In genomic region chr5:136482434-136482833, GRCm38 (mm10) we compare ENCODE assay signal across 16 mouse cellular contexts.
DNase-seq lines count a peak whose midpoint lies in the region; ATAC-seq and TF ChIP-seq lines count a peak whose summit lies in the region.
"Had no signal": no experiment of that assay in that cellular context is flagged by ENCODE, and none has a peak within 500 bp of the region (broad histone marks: within the 10 kb centered on the region; RNA-seq: fewer than 3 reads in every experiment).

No protein-coding gene starts in this region.

- H3K9ac ChIP-seq in hindbrain, embryonic 13.5 days: no peak overlapping the region
- H3K9ac ChIP-seq: embryonic facial prominence, embryonic 12.5 days; lung, embryonic 15.5 days had no signal

- H3ac ChIP-seq in myocyte (ENCODE audit: control insufficient read depth, insufficient read length): no peak overlapping the region

- peaks cover 4% of the 10 kb centered on the region for H3K36me3 ChIP-seq in myocyte (ENCODE audit: control insufficient read depth, insufficient read depth)
- peaks cover 28% of the 10 kb centered on the region for H3K36me3 ChIP-seq in hindbrain, embryonic 13.5 days

- peaks cover 4% of the 10 kb centered on the region for H3K4me1 ChIP-seq in hindbrain, embryonic 13.5 days (replicated peaks)
- H3K4me1 ChIP-seq: embryonic facial prominence, embryonic 12.5 days had no signal

- ATAC-seq in granulocyte monocyte progenitor cell, adult 5-6 weeks (replicated peaks; ENCODE audit: poor library complexity, severe bottlenecking): peak; percentile 92
- ATAC-seq in erythroblast, adult 5-6 weeks (replicated peaks; ENCODE audit: low FRiP score, poor library complexity, severe bottlenecking): no peak
- no peak for ATAC-seq in hindbrain, embryonic 13.5 days (ENCODE audit: low FRiP score)
- no peak for ATAC-seq in erythroid progenitor cell, adult 5-6 weeks (replicated peaks; ENCODE audit: low FRiP score, poor library complexity, severe bottlenecking)
- ATAC-seq: inflammation-experienced regulatory T-cells, adult 6 months had no signal

- H3K27me3 ChIP-seq in myocyte (ENCODE audit: control insufficient read depth, insufficient read depth, insufficient read length): no peaks in the 10 kb centered on the region
- no peaks in the 10 kb centered on the region for H3K27me3 ChIP-seq in hindbrain, embryonic 13.5 days
- H3K27me3 ChIP-seq: embryonic facial prominence, embryonic 12.5 days; lung, embryonic 15.5 days had no signal

- no peak overlapping the region for H3K27ac ChIP-seq in hindbrain, embryonic 13.5 days
- H3K27ac ChIP-seq: embryonic facial prominence, embryonic 12.5 days; lung, embryonic 15.5 days had no signal

- peak; percentile 57 for DNase-seq in layer of hippocampus, adult 9-11 months
- DNase-seq in layer of hippocampus, postnatal 36 days: no peak
- peak; percentile 53 for DNase-seq in cerebellum, adult 8-10 months
- DNase-seq: gastrocnemius, postnatal 10 days; kidney, adult 9 months; kidney, postnatal 36 days; retina, postnatal 1 day; thymus, postnatal 25 days had no signal

- H3K4me2 ChIP-seq in myocyte (ENCODE audit: low read depth): no peak overlapping the region
- H3K4me2 ChIP-seq in hindbrain, embryonic 13.5 days: no peak overlapping the region
- H3K4me2 ChIP-seq: embryonic facial prominence, embryonic 12.5 days; lung, embryonic 15.5 days had no signal

- TF ChIP-seq POLR2A in myocyte (IDR thresholded peaks at IDR 0.05; ENCODE audit: insufficient read length, low read depth): no peak

- no peaks in the 10 kb centered on the region for H3K9me3 ChIP-seq in hindbrain, embryonic 13.5 days
- H3K9me3 ChIP-seq: embryonic facial prominence, embryonic 12.5 days; lung, embryonic 15.5 days had no signal

- WGBS in hindbrain, embryonic 13.5 days: 93% methylated on average over 1 of the region's 1 CpGs

- peaks cover 33% of the 10 kb centered on the region for H3K79me2 ChIP-seq in myocyte (ENCODE audit: control insufficient read depth, insufficient read depth)

- H3K4me3 ChIP-seq in myocyte: no peak overlapping the region
- no peak overlapping the region for H3K4me3 ChIP-seq in hindbrain, embryonic 13.5 days
- H3K4me3 ChIP-seq: embryonic facial prominence, embryonic 12.5 days; lung, embryonic 15.5 days had no signal

TF ChIP-seq in myocyte, 11 proteins besides CTCF, POLR2A, EP300 and RAD21:
- TF ChIP-seq MYOD1 (IDR thresholded peaks at IDR 0.05; ENCODE audit: control insufficient read depth in 1 of 3, insufficient read length in 2 of 3, low read depth in 2 of 3) (peak; percentile 31 to 69 (median 40)), TCF12 (IDR thresholded peaks at IDR 0.05; ENCODE audit: insufficient read depth, poor library complexity, severe bottlenecking) (peak; percentile 9), CEBPB (IDR thresholded peaks at IDR 0.05; ENCODE audit: insufficient read depth, poor library complexity, severe bottlenecking) (0 out of 2 replicates have a peak, but pooled peaks have one; percentile 7), POLR2AphosphoS2 (IDR thresholded peaks at IDR 0.05; ENCODE audit: insufficient read length, low read depth) (no peak)

Comparison
In these comparisons a context has a peak if more than half of its experiments do, and no peak if none do; other contexts are left out.
1. DNase-seq: peak in layer of hippocampus, adult 9-11 months (single experiment) and cerebellum, adult 8-10 months (single experiment); none in layer of hippocampus, postnatal 36 days (0 of 2).